Mouse (Mus musculus): Measurements from ENCODE around the gene Myo3a.
"Not testable (repeated sequence)": the region's sequence is repeated elsewhere in the genome, so short reads cannot be mapped to it uniquely, and the experiment has no call there.

Myo3a gene

GRCm38 (mm10) chr2:22227308-22227707 is at the start of gene Myo3a:
Gene Myo3a, plus strand, starts transcription at chr2:22227503.
- DNase-seq (ENCODE audit: low spot score): peak; percentile 1

DNA sequence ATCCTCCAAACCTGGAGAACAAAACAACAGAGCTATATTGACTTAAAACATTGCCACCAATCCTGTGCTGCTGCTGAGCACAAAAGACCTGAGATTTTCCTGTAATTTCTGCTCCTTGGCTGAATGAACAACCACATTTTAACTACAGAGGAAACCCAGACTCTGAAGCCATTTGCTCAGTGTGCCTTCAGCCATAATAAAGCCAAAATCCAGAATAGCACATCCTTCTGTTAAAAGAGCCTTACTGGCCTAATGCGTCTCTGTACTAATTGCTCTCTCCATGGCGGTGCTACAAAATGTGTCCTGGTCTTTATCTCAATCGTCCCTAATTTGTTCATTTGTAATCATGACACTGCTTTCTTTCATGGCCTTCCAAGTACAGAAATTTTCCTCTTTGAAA is 23.2 kb downstream of the Myo3a start:
- no peak for DNase-seq (ENCODE audit: low spot score)

DNA sequence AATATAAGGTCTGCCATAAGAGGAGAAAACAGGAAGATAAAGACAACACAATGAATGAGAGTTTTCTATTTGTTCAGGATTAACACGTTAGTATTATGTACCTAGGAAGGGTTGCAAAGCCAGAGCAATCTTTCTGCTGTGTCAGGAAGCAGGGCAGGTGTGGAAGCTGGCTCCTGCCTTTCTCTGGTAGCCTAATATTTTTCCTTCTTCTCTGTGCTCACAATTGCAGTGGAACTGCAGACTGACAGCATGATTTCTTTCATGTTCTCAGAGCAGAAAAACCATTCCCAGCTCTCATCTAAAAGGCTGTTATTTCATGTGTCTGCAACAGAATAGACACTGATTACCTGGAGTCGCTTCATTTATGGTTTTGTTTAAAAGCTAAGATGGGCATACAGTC is 23.7 kb downstream of the Myo3a start:
- no peak for DNase-seq (ENCODE audit: low spot score)

DNA sequence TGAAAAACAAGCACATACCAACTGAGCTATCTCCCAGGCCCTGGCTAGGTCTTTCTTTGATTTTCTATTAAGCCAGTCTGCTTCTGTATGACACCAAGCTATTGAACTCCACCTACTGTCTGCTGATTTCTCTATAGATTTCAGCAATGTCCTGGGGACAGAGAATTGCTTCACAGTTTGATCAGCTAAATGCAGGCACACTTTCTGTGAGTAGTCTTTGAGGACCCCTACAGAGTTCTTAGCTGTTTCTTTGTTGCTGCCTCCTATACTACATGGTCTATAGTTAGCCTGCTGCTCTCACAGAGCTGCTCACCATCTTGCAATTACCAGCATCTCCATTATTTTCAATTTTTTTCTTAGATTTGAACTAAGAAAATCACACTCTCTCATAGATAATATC is 28.3 kb downstream of the Myo3a start:
- no peak for DNase-seq (ENCODE audit: low spot score)

DNA sequence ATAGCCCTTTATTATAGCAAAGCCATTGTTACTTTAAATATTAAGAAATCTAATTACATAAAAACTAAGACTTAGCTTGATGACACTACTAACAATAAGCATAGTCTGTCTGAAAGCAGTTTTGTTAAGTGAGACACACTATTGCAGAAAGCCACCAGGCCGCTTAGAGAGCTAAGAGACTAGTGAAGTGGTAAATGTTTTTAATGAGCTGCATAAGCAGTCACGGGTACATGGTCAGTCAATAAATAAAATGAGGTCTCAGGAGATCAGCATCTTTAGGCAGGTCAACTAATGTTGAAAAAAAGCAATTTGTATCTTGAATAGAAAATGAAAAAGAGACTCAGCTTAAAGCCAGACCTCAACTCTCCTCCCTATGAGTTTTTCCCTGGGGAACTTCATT is 44.3 kb downstream of the Myo3a start:
- DNase-seq (ENCODE audit: low spot score): no peak

DNA sequence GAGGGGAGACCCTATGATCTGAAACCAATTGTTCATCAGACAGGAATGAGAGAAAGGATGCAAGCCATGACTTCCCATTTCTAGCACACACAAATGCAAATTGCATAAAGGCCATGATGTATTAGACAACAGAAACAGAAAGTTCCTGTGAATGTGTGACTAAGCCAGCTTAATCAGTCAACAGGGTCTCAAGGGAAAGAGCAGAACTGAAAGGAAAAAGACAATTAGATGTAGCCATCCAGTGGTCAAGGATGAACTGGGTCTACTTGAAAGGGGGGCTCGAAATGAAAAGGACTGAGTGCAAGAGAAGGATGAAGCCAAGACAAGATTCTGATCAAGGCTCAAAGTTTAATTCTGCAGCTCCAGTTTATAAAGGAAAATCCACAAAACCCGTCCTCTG is 58.1 kb downstream of the Myo3a start:
- no peak for DNase-seq (ENCODE audit: low spot score)

DNA sequence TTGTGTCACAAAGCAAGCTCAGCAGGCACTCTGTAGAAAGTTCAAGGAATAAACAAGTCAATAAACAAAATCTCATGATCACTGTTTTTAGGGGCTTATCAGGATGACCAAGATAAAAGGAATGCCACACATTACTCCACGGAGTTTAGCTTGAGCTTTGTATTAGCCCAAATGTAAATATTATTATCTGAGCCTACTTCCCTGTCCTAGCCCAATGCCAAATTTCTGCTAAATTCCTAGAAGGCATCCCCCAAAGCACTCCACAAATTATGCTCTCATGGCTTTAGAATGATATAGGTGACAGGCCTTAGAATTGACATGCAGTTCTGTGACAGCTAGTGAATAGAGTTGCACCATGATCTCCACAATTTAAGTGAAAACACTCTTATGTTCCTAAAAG is 58.5 kb downstream of the Myo3a start:
- DNase-seq (ENCODE audit: low spot score): no peak

DNA sequence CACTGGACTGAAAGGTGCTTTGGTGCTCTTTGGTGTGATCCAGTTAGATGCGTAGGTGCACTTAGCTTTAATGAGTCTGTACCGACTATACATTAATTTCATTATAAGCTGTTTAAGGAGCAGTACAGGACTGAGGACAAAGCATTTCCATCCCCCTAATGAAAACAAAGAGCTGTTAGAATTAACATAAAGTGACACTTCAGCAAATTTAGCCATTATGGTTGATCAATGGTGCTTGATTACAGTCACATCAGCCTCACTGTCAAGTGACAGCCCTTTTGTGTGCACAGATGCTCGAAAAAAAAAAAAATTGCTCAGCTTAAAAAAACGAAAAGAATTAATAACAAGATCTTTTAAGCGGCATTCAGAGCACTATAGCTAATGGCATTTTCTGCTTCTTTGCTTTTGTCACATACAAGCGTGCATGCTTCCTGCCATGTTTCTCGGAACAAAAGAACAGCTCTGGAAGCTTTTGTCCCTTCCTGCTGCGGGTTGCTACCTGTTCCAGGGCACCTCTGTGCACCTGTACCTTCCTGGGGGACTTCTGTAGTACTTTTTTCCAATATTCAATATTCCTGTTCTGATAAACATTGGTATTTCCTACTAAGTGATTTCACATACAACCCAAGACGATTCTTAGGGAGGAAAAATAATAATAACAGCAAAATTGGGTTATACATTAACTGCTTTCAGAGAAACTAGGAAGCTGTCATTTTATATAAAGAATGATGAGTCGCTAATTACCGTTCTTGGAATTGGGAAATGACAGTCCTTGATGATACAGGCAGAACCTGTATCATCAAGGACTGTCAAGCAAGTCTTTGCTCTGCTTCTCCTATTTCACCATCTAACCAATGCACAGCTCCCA is 66.5 kb downstream of the Myo3a start:
- DNase-seq (ENCODE audit: low spot score): no peak

DNA sequence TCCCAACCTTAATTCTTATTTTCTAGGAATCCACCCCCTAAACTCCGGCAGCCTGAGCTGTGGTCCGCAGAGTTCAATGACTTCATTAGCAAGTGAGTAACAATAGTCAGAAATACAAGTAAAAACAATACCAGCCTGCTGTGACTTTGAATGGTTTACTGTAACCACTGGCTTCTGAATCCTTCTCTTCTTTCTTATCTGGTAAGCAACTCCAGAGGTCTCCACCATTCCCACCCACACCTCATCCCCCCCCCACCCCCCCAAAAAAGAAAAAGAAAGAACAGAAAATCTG is 67.1 kb downstream of the Myo3a start:
- no peak for DNase-seq (ENCODE audit: low spot score)

DNA sequence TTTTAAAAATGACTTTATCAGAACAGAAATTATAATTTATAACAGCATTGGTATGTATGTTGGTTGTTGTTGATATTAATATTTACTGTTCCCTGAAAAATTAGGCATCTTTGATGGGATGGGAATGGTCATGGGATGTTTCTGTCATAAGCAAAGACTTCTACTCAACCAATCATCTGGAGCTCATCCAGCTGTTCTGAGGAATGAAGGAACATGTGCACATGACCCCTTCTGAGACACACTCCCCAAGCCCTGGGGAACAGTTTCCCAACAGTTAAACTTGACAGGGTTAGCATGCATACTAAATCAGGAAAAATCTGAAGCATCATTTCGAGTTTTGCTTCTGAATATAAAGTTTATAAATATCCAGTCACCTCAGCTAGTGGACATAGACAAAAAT is 70.6 kb downstream of the Myo3a start:
- no peak for DNase-seq (ENCODE audit: low spot score)

DNA sequence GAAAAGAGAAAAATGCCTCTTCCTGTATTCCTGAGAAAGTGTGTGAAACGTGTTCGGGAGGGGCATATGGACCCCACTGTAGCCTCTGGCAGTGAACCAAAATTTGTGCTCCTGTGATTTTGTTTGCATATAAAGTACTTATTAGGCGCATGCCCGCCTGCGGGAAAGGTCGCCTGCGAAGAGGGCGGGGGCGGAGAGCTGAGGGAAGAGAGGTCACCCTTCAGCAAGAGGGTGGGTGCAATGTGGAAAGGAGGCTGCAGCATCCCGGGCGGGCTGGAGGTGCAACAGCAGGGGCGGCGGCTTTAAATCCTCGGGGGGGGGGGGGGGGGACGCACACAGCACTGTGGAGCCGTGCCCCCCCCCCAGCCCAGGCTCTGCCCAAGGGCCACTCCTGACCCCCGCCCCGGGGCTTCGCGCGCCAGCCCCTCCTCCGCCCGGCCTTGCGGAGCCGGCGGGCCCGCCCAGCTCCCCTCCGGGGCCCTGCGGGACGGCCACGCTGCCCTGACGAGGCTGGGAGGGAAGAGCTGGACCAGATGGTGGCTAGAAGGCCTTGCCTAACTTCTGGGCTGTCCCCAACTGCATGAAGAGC is 111.1 kb downstream of the Myo3a start:
- peak; percentile 1 for DNase-seq (ENCODE audit: low spot score)

DNA sequence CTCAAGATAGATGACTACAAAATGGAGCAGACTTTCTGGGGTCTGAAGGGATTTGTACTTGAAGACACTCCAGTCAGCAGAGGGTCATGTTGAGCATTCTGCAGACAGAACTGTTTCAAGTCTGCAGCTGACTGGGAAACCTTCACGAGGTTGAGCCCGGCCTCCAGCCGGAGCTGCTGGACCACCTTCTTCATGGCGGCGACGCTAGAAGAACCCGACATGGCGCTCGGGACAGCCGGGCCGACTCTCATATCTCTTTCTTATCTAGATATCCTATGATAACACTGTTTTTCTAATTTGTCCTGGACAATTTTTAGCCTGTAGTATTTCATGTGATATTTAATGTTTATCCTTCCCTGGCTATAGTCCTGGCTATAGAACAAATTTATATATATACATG is 183.2 kb downstream of the Myo3a start:
- DNase-seq (ENCODE audit: low spot score): not testable (repeated sequence)

DNA sequence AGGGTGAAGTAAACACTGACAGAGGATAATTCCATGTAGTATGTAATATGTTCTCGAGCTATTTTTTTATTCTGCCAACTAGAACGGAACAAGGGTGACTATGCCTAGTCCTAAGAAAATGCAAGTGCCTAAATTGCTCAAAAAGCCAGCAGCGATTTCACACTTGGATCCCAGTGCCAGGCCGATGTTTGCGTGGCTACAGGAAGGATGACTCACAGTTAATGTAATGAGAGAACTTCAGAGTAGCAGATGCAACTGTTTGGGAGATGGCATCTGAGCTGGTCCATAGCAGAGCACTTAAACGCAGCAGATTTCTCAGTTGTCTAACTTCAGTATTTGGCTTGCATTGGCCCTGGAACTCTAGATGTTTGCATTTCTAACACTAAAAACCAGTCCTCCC is 321.1 kb downstream of the Myo3a start:
- no peak for DNase-seq (ENCODE audit: low spot score)

DNA sequence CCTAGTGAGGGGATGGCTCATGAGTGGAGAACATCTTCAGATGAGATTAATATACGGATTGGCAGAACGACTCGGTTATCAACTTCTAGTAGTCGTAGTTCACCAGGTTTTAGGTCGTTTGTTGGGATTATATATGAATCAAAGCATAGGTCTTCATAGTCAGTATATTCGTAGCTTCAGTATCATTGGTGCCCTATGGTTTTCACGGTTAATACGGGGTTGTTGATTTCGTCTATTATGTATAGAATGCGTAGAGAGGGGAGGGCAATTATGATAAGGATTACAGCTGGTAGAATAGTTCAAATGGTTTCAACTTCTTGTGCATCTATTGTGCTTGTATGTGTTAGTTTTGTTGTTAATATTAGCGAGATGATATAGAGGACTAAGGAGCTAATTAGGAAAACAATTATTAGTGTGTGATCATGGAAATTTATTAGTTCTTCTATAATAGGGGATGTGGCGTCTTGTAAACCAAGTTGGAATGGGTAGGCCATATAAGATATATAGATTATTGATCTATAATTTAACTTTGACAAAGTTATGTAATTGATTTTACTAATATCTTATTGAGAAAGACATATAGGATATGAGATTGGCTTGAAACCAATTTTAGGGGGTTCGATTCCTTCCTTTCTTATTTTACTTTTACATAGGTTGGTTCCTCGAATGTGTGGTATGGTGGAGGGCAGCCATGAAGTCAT is 360.3 kb downstream of the Myo3a start:
- not testable (repeated sequence) for DNase-seq (ENCODE audit: low spot score)

DNA sequence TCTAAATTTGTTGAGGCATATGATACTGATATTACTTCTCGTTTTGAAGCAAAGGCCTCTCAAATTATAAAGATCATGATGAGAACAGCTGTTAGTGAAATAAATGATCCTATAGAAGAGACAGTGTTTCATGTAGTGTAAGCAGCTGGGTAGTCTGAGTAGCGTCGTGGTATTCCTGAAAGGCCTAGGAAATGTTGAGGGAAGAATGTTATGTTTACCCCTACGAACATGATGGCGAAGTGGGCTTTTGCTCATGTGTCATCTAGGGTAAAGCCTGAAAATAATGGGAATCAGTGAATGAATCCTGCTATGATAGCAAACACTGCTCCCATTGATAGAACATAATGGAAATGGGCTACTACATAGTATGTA is 360.9 kb downstream of the Myo3a start:
- DNase-seq (ENCODE audit: low spot score): not testable (repeated sequence)

- not testable (repeated sequence) for DNase-seq (ENCODE audit: low spot score)
Measured at GRCm38 (mm10) chr2:22588673-22589381, 361.5 kb downstream of the Myo3a start.

DNA sequence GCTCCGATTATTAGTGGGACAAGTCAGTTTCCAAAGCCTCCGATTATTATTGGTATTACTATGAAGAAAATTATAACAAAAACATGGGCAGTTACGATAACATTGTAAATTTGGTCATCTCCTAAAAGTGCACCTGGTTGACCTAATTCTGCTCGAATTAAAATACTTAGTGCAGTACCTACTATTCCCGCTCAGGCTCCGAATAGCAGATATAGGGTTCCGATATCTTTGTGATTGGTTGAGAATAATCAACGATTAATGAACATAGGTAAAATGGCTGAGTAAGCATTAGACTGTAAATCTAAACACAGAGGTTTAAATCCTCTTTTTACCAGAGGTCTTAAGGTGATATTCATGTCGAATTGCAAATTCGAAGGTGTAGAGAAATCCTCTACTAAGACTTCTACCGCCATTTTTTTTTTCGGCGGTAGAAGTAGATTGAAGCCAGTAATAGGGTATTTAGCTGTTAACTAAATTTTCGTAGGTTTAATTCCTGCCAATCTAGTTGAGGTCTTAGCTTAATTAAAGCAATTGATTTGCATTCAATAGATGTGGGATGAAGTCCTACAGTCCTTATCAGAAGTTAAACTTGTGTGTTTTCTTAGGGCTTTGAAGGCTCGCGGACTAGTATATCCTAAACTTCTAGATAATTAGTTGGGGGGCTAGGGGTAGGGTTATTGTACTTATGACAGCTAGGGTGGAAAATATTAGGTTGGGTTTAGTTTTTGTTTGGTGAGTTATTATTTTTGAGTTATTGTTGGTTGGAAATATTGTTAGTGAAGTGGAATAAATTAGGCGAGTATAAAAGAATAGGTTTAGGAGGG is 362.3 kb downstream of the Myo3a start:
- DNase-seq (ENCODE audit: low spot score): not testable (repeated sequence)

GRCm38 (mm10) chr2:22590206-22590490 is 362.8 kb downstream of the Myo3a start:
- DNase-seq (ENCODE audit: low spot score): no peak

DNA sequence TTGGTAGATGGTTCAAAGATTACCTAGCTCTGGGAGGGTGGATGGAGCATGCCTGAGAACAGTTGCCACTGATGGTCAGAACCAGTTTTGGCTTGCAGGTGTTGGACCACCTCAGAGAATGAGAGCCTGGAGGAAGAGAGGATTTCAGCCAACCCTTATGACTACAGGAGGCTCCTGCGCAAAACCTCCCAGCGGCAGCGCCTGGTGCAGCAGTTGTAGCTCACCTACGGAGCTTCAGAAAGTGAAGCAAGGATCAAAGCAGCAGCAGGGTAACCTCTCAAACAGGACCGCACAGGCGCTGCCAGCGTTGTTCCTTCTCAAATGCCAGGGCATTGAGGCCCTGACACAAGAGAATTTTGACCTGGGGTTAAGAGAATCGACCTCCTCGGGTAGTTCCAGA is 390.6 kb downstream of the Myo3a start:
- no peak for DNase-seq (ENCODE audit: low spot score)

GRCm38 (mm10) chr2:22619416-22619815 is 392.1 kb downstream of the Myo3a start:
- no peak for DNase-seq (ENCODE audit: low spot score)

- DNase-seq (ENCODE audit: low spot score): no peak
Measured at GRCm38 (mm10) chr2:22620030-22620429, 392.7 kb downstream of the Myo3a start.

- DNase-seq (ENCODE audit: low spot score): no peak
Measured at GRCm38 (mm10) chr2:22620534-22620933, 393.2 kb downstream of the Myo3a start.

All from yolk sac, embryonic 10.5 days (tissue).